Mouse (Mus musculus) MEL (cell line): ENCODE results near the gene Ddx60. TPM values are rescaled to one million over a fixed set of nuclear protein-coding genes. Genes with fewer than 3 reads are reported as not detected.
"Not testable (repeated sequence)": the region's sequence is repeated elsewhere in the genome, so short reads cannot be mapped to it uniquely, and the experiment has no call there.

Experiments used
- DNase-seq: peaks from one replicate; pipeline ENCODE4 v3.0.0; 2011; ENCODE audit warnings: low read depth, low spot score
- H3K27ac ChIP-seq: 2 replicates; pipeline ENCODE4 v1.5.1; 2012; ENCODE audit warnings: low read depth, mild to moderate bottlenecking, control low read depth, low read length, moderate library complexity; ENCODE audit not compliant: control insufficient read depth
- H3K27me3 ChIP-seq, 2 experiments: fragments of 150-350 bp in 1 of 2; sonication (generic) in 1 of 2; 2 replicates each; pipeline ENCODE4 v1.6.1; 2012; ENCODE audit warnings: low read length in 2 of 2, mild to moderate bottlenecking in 2 of 2, improper control_type of control experiment in 1 of 2, moderate library complexity in 1 of 2; ENCODE audit not compliant: insufficient read depth in 2 of 2, control insufficient read depth in 1 of 2
- H3K36me3 ChIP-seq, 2 experiments: 2 replicates each; pipeline ENCODE4 v1.6.1; 2012 to 2014; ENCODE audit warnings: low read length in 2 of 2, improper control_type of control experiment in 1 of 2, inconsistent platforms in 1 of 2, mild to moderate bottlenecking in 1 of 2; ENCODE audit not compliant: insufficient read depth in 2 of 2, control insufficient read depth in 1 of 2
- H3K4me1 ChIP-seq, 2 experiments: fragments of 150-350 bp in 1 of 2; sonication (generic) in 1 of 2; 2 replicates each; pipeline ENCODE4 v1.6.1; 2012; ENCODE audit warnings: low read length in 2 of 2, improper control_type of control experiment in 1 of 2, mild to moderate bottlenecking in 1 of 2; ENCODE audit not compliant: insufficient read depth in 2 of 2, control insufficient read depth in 1 of 2
- H3K4me3 ChIP-seq, 2 experiments: fragments of 150-350 bp in 1 of 2; sonication (generic) in 1 of 2; 2 replicates each; pipeline ENCODE4 v1.5.1; 2012; ENCODE audit warnings: low read depth in 2 of 2, low read length in 2 of 2, mild to moderate bottlenecking in 2 of 2, moderate library complexity in 2 of 2, control low read depth in 1 of 2, improper control_type of control experiment in 1 of 2; ENCODE audit not compliant: control insufficient read depth in 1 of 2, insufficient read depth in 1 of 2
- H3K79me2 ChIP-seq: 2 replicates; pipeline ENCODE4 v1.6.1; 2012; ENCODE audit warnings: mild to moderate bottlenecking, low read length, moderate library complexity; ENCODE audit not compliant: control insufficient read depth, poor library complexity, insufficient read depth
- H3K9ac ChIP-seq: 2 replicates; pipeline ENCODE4 v1.6.1; 2012; ENCODE audit warnings: low read depth, mild to moderate bottlenecking, control low read depth, low read length, moderate library complexity; ENCODE audit not compliant: control insufficient read depth, poor library complexity, severe bottlenecking
- H3K9me3 ChIP-seq: fragments of 150-350 bp; sonication (generic); replicated peaks from 2 replicates; pipeline ENCODE4 v1.6.1; 2012; ENCODE audit warnings: mild to moderate bottlenecking, low read length, improper control_type of control experiment, moderate library complexity; ENCODE audit not compliant: insufficient read depth
- CHD1 ChIP-seq: IDR thresholded peaks from 2 replicates; pipeline ENCODE4 v1.6.1; 2012; ENCODE audit warnings: low read depth, mild to moderate bottlenecking, inconsistent platforms, low read length, improper control_type of control experiment
- E2F4 ChIP-seq: IDR thresholded peaks from 2 replicates; pipeline ENCODE4 v1.6.1; 2011; ENCODE audit warnings: low read depth, low read length, improper control_type of control experiment, borderline replicate concordance
- ELF1 ChIP-seq: IDR thresholded peaks from 2 replicates; pipeline ENCODE4 v1.6.1; 2014; ENCODE audit warnings: low read depth, mild to moderate bottlenecking, inconsistent platforms, low read length, improper control_type of control experiment, moderate library complexity
- GABPA ChIP-seq: IDR thresholded peaks from 2 replicates; pipeline ENCODE4 v1.6.1; 2012; ENCODE audit warnings: low read depth, mild to moderate bottlenecking, inconsistent platforms, low read length, improper control_type of control experiment, moderate library complexity
- GATA1 ChIP-seq: IDR thresholded peaks from 2 replicates; pipeline ENCODE4 v1.6.1; 2011; ENCODE audit warnings: low read depth, low read length, improper control_type of control experiment
- HCFC1 ChIP-seq: IDR thresholded peaks from 2 replicates; pipeline ENCODE4 v1.6.1; 2012; ENCODE audit warnings: low read depth, mild to moderate bottlenecking, inconsistent platforms, low read length, improper control_type of control experiment, moderate library complexity
- JUND ChIP-seq: IDR thresholded peaks from 2 replicates; pipeline ENCODE4 v1.6.1; 2011; ENCODE audit warnings: low read depth, mild to moderate bottlenecking, improper control_type of control experiment, low read length
- KAT2A ChIP-seq: conservative IDR thresholded peaks from 2 replicates; pipeline ENCODE4 v1.6.1; 2012; ENCODE audit warnings: low read depth, low read length, improper control_type of control experiment, inconsistent platforms
- MAX ChIP-seq: IDR thresholded peaks from 2 replicates; pipeline ENCODE4 v1.6.1; 2011; ENCODE audit warnings: low read length, improper control_type of control experiment
- MAZ ChIP-seq: IDR thresholded peaks from 2 replicates; pipeline ENCODE4 v1.6.1; 2012; ENCODE audit warnings: low read depth, mild to moderate bottlenecking, inconsistent platforms, low read length, improper control_type of control experiment
- MXI1 ChIP-seq: IDR thresholded peaks from 2 replicates; pipeline ENCODE4 v1.6.1; 2011; ENCODE audit warnings: mild to moderate bottlenecking, low read depth, low read length, improper control_type of control experiment
- NELFE ChIP-seq: IDR thresholded peaks from 2 replicates; pipeline ENCODE4 v1.6.1; 2011; ENCODE audit warnings: low read depth, low read length, improper control_type of control experiment
- NRF1 ChIP-seq: IDR thresholded peaks from 2 replicates; pipeline ENCODE4 v1.6.1; 2014; ENCODE audit warnings: low read depth, mild to moderate bottlenecking, inconsistent platforms, low read length, improper control_type of control experiment, moderate library complexity; ENCODE audit not compliant: poor library complexity, insufficient read depth, severe bottlenecking
- POLR2AphosphoS2 ChIP-seq: IDR thresholded peaks from 2 replicates; pipeline ENCODE4 v1.6.1; 2011; ENCODE audit warnings: low read length, improper control_type of control experiment
- POLR2AphosphoS5 ChIP-seq: IDR thresholded peaks from 2 replicates; pipeline ENCODE4 v1.6.1; 2012; ENCODE audit warnings: low read depth, borderline replicate concordance, mild to moderate bottlenecking, inconsistent platforms, low read length, moderate library complexity, mixed read lengths
- RAD21 ChIP-seq: IDR thresholded peaks from 2 replicates; pipeline ENCODE4 v1.6.1; 2011; ENCODE audit warnings: mild to moderate bottlenecking, low read depth, low read length, improper control_type of control experiment
- SIN3A ChIP-seq: IDR thresholded peaks from 2 replicates; pipeline ENCODE4 v1.6.1; 2012; ENCODE audit warnings: low read length, improper control_type of control experiment, inconsistent platforms
- SMC3 ChIP-seq: IDR thresholded peaks from 2 replicates; pipeline ENCODE4 v1.6.1; 2011; ENCODE audit warnings: low read depth, low read length, improper control_type of control experiment
- TAL1 ChIP-seq: IDR thresholded peaks from 2 replicates; pipeline ENCODE4 v1.6.1; 2012; ENCODE audit warnings: mild to moderate bottlenecking, inconsistent platforms, low read length, moderate library complexity, mixed read lengths
- TCF12 ChIP-seq: IDR thresholded peaks from 2 replicates; pipeline ENCODE4 v1.6.1; 2014; ENCODE audit warnings: low read depth, mild to moderate bottlenecking, inconsistent platforms, low read length, improper control_type of control experiment, moderate library complexity
- UBTF ChIP-seq: IDR thresholded peaks from 2 replicates; pipeline ENCODE4 v1.6.1; 2012; ENCODE audit warnings: low read depth, mild to moderate bottlenecking, inconsistent platforms, low read length, improper control_type of control experiment, moderate library complexity, borderline replicate concordance; ENCODE audit not compliant: insufficient read depth
- ZC3H11A ChIP-seq: IDR thresholded peaks from 2 replicates; pipeline ENCODE4 v1.6.1; 2012; ENCODE audit warnings: low read depth, mild to moderate bottlenecking, inconsistent platforms, low read length, improper control_type of control experiment
- ZMIZ1 ChIP-seq: IDR thresholded peaks from 2 replicates; pipeline ENCODE4 v1.6.1; 2012; ENCODE audit warnings: low read depth, mild to moderate bottlenecking, inconsistent platforms, low read length, improper control_type of control experiment, moderate library complexity
- polyA plus RNA-seq, 2 experiments: library from polyadenylated mRNA; stranded (reverse) in 1 of 2; unstranded in 1 of 2; fragments of >175 nt in 1 of 2; fragments of >200 nt in 1 of 2; gene quantifications; 2 replicates each; pipeline versions ENCODE4 v1.2.1 to v1.2.4; 2012; ENCODE audit warnings: low replicate concordance in 2 of 2, low read depth in 1 of 2; ENCODE audit not compliant: insufficient read length in 2 of 2, insufficient read depth in 1 of 2, missing spikeins in 1 of 2
- total RNA-seq: library from RNA; depleted of rRNA; stranded (reverse); fragments of 300-350 nt; gene quantifications from 2 replicates; pipeline ENCODE4 v1.2.3, GENCODE M21; 2012

Ddx60 gene
- total and polyA plus RNA-seq, 3 experiments = not detected

GRCm38 (mm10) chr8:61933243-61933642, 5.4 kb downstream of the Ddx60 start:
- Histone ChIP-seq H3K36me3 (no peaks in the 10 kb centered on the region), H3K4me1 (no peaks in the 10 kb centered on the region), H3K27ac (no peak overlapping the region), H3K27me3 (no peaks in the 10 kb centered on the region), H3K79me2 (no peaks in the 10 kb centered on the region), H3K9me3 (no peaks in the 10 kb centered on the region), H3K9ac (no peak overlapping the region), H3K4me3 (no peak overlapping the region)
- DNase-seq = no peak
- TF ChIP-seq GABPA = no peak
- no peak for TF ChIP-seq MAX
- TF ChIP-seq SIN3A = no peak
- no peak for TF ChIP-seq GATA1
- no peak for TF ChIP-seq UBTF
- no peak for TF ChIP-seq HCFC1
- no peak for TF ChIP-seq ZC3H11A
- TF ChIP-seq MAZ = no peak
- no peak for TF ChIP-seq POLR2AphosphoS2
- no peak for TF ChIP-seq E2F4
- TF ChIP-seq POLR2AphosphoS5 = no peak

DNA sequence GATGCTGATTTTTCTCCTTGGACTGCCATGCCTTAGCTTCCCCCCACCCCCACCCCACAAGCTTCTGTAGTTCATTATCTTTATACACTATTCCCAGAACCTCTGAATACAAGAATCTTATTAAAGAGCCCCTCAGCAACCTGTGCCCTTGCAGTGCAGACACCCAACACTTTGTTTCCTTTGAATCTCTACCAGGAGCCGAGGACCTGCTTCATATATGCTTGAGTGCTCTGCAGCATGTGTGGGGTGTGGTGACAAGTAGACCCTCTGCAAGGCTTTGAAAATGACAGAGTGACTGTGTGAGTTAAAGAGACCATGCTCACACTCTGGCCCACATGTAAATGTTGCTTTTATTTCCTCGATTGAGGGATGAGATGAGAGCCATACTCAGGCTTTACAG, 9.7 kb downstream of the Ddx60 start:
- no peak overlapping the region for H3K4me3 ChIP-seq
- no peak for DNase-seq
- H3K79me2 ChIP-seq = no peaks in the 10 kb centered on the region
- no peaks in the 10 kb centered on the region for H3K9me3 ChIP-seq
- H3K9ac ChIP-seq = no peak overlapping the region
- no peak for TF ChIP-seq CHD1
- no peak for TF ChIP-seq TCF12
- no peak for TF ChIP-seq ELF1
- no peak for TF ChIP-seq NRF1
- no peak for TF ChIP-seq TAL1
- TF ChIP-seq SIN3A = no peak
- TF ChIP-seq MXI1 = no peak
- TF ChIP-seq KAT2A = no peak
- no peak for TF ChIP-seq ZMIZ1
- TF ChIP-seq RAD21 = no peak
- no peak for TF ChIP-seq SMC3
- no peak for TF ChIP-seq GABPA
- TF ChIP-seq JUND = no peak
- TF ChIP-seq MAX = no peak
- no peak for TF ChIP-seq NELFE
- no peaks in the 10 kb centered on the region for H3K27me3 ChIP-seq
- no peaks in the 10 kb centered on the region for H3K4me1 ChIP-seq
- H3K27ac ChIP-seq = no peak overlapping the region
- no peaks in the 10 kb centered on the region for H3K36me3 ChIP-seq

GRCm38 (mm10) chr8:61964591-61965375, 36.9 kb downstream of the Ddx60 start:
- H3K79me2 ChIP-seq, H3K27ac ChIP-seq, DNase-seq, H3K9me3 ChIP-seq, H3K9ac ChIP-seq, H3K4me3 ChIP-seq, H3K4me1 ChIP-seq, H3K36me3 ChIP-seq, H3K27me3 ChIP-seq: not testable (repeated sequence)
